Comparison of ENCODE assay signal across 10 mouse cellular contexts in genomic region chr6:58968272-58968671, GRCm38 (mm10). TPM values are rescaled to one million over a fixed set of nuclear protein-coding genes. Genes with fewer than 3 reads are reported as not detected.
A peak's percentile ranks its signal among the peaks of the same experiment; 100 is the strongest.
DNase-seq lines count a peak whose midpoint lies in the region; ATAC-seq lines count a peak whose summit lies in the region.
"Had no signal": no experiment of that assay in that cellular context is flagged by ENCODE, and none has a peak within 500 bp of the region (broad histone marks: within the 10 kb centered on the region; RNA-seq: fewer than 3 reads in every experiment).

No protein-coding gene starts in this region.

- no peak overlapping the region for H3K4me3 ChIP-seq in forebrain, embryonic 11.5 days (ENCODE audit: low read depth, low read length)
- H3K4me3 ChIP-seq: neural tube, embryonic 12.5 days had no signal

- no peaks in the 10 kb centered on the region for H3K36me3 ChIP-seq in forebrain, embryonic 11.5 days (ENCODE audit: control insufficient read depth, insufficient read depth, low read length)
- H3K36me3 ChIP-seq: neural tube, embryonic 12.5 days had no signal

- no peak overlapping the region for H3K9ac ChIP-seq in forebrain, embryonic 11.5 days (ENCODE audit: low read length)
- H3K9ac ChIP-seq: neural tube, embryonic 12.5 days had no signal

- no peak for ATAC-seq in forebrain, embryonic 11.5 days (replicated peaks; ENCODE audit: low FRiP score)

- no peaks in the 10 kb centered on the region for H3K9me3 ChIP-seq in forebrain, embryonic 11.5 days (ENCODE audit: control insufficient read depth, low read length)
- H3K9me3 ChIP-seq: neural tube, embryonic 12.5 days had no signal

- H3K4me1 ChIP-seq in forebrain, embryonic 11.5 days (replicated peaks; ENCODE audit: control insufficient read depth, insufficient read depth, low read length): 0 out of 2 replicates have a peak, but pooled peaks cover 2% of the 10 kb centered on the region

- H3K27me3 ChIP-seq in forebrain, embryonic 11.5 days (ENCODE audit: control insufficient read depth, insufficient read depth, low read length): no peaks in the 10 kb centered on the region
- H3K27me3 ChIP-seq: neural tube, embryonic 12.5 days had no signal

- peak; percentile 31 for DNase-seq in gastrocnemius, postnatal 25 days
- DNase-seq in gastrocnemius, postnatal 4 days (ENCODE audit: low spot score in 2 of 2): no peak
- DNase-seq in urinary bladder, postnatal 14 days (ENCODE audit: low spot score): peak; percentile 20
- DNase-seq in urinary bladder, postnatal 4 days (ENCODE audit: low spot score in 2 of 2): no peak
- DNase-seq in cerebellum, postnatal 36 days: peak; percentile 36 to 41
- DNase-seq in skeletal muscle tissue, adult 2 months (ENCODE audit: low read depth, low spot score): peak; percentile 66
- DNase-seq in left cerebral cortex, adult 11 months (ENCODE audit: low spot score): no peak
- DNase-seq in forebrain, embryonic 11.5 days (ENCODE audit: low spot score): no peak
- DNase-seq: thymus, adult 2 months had no signal

- 90% methylated on average over 3 of the region's 3 CpGs for WGBS in forebrain, embryonic 11.5 days

- no peak overlapping the region for H3K27ac ChIP-seq in forebrain, embryonic 11.5 days (ENCODE audit: low read depth, low read length)
- H3K27ac ChIP-seq: neural tube, embryonic 12.5 days had no signal

- H3K4me2 ChIP-seq in forebrain, embryonic 11.5 days (ENCODE audit: low read depth, low read length, severe bottlenecking): no peak overlapping the region
- H3K4me2 ChIP-seq: neural tube, embryonic 12.5 days had no signal

RNA-seq across cellular contexts. Expression of gene Fam13a, which starts 56.1 kb away (rescaled TPM):
- total RNA-seq in gastrocnemius, postnatal 25 days (2021): 10 to 100 TPM in 1 of 2 experiments, 1 to 10 TPM in 1; 8.6 to 18.1 TPM
- 10 to 100 TPM; 11.9 to 13.2 TPM for total RNA-seq in gastrocnemius, postnatal 4 days (2021)
- polyA plus RNA-seq in forebrain, embryonic 11.5 days (2014; fragmentation: Nextera tagmentation; extraction: Ambion mirVana): 3.7 and 3.9 TPM in 2 replicates

Comparison
In these comparisons a context has a peak if more than half of its experiments do, and no peak if none do; other contexts are left out.
1. DNase-seq: peak in gastrocnemius, postnatal 25 days (single experiment), urinary bladder, postnatal 14 days (single experiment), cerebellum, postnatal 36 days (2 of 2) and skeletal muscle tissue, adult 2 months (single experiment); none in gastrocnemius, postnatal 4 days (0 of 2), urinary bladder, postnatal 4 days (0 of 2), left cerebral cortex, adult 11 months (single experiment) and forebrain, embryonic 11.5 days (single experiment).